Mouse (Mus musculus): ENCODE measurements around the gene Fam168b. TPM values are rescaled to one million over a fixed set of nuclear protein-coding genes. Genes with fewer than 3 reads are reported as not detected.

Fam168b gene
- 64.1 and 75.6 TPM in 2 replicates for polyA plus RNA-seq (2015; fragmentation: Nextera tagmentation; extraction: Ambion mirVana)

DNA sequence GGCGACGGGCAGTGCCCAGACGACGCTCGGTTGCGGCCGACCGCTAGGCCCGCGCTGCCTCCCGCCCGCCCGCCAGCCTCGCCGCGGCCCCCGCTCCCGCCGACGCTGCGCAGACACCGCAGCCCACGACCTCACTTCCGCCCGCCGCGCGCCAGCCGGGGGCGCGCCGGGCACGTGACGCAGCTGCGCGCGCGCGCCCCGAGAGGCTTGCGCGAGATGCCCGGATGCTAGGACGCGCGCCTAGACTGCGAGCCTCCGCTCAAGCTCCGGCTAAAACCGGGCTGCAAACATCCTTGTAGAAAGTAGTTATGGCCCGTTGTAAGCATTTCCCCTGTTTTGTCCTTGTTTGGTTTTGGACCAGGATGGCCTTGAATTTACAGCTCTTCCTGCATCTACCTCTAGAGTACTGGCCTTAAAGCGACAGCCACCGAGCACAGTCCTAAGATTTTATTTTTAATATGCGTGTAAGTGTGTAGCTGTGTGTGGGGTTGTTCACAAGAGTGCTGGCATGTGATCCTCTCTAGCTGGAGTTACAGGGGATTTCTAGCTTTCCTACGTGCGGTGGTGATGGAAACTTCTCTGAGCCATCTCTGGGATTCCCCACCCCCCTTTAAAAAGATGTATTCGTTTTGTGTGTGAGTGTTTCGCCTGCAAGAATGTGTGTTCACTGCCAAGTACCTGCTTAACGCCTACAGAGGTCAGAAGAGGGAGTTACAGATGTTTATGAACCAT, at the start of gene Fam168b:
Fam168b (minus strand) TSS at position 179 of the 732 bp plus-strand sequence.
- Histone ChIP-seq H3K4me3 (peak within 1 kb of the TSS; percentile 81), H3K9ac (peak within 1 kb of the TSS; percentile 90), H3K27me3 (no peaks in the 10 kb centered on the region), H3K27ac (peak within 1 kb of the TSS; percentile 99), H3K9me3 (no peaks in the 10 kb centered on the region), H3K36me3 (no peaks in the 10 kb centered on the region), H3K4me1 (peaks cover 24% of the 10 kb centered on the region), H3K4me2 (peak within 1 kb of the TSS; percentile 76)
- under 1% methylated on average over 52 of the region's 59 CpGs for WGBS
- ATAC-seq (ENCODE audit: insufficient number of reproducible peaks, low FRiP score, low TSS enrichment, low read depth) = peak; percentile 87

DNA sequence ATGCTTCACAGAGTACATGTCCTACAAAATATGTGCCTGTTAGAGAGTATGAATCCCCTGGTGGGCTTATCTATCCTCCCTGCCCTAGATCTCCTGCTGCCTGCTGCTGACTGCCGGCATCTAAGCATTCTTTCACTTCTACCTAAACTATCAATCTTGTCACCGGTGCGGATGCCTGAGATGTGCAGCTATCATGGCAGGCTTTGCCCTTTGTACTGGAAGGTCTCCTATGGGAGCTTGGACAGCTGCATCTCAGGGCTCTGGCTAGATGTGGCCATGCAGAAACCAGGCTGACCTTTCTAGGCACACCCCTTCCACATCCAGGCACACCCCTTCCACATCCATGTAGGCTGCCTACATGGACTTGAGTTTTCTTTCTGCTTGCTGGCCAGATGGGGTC, 49.6 kb upstream of the Fam168b start:
- no peaks in the 10 kb centered on the region for H3K4me1 ChIP-seq
- no peak for ATAC-seq (ENCODE audit: insufficient number of reproducible peaks, low FRiP score, low TSS enrichment, low read depth)
- no peak overlapping the region for H3K9ac ChIP-seq
- no peak overlapping the region for H3K4me3 ChIP-seq
- 59% methylated on average over 3 of the region's 3 CpGs for WGBS
- no peak overlapping the region for H3K4me2 ChIP-seq
- no peak overlapping the region for H3K27ac ChIP-seq
- peaks cover 8% of the 10 kb centered on the region for H3K27me3 ChIP-seq
- H3K36me3 ChIP-seq = no peaks in the 10 kb centered on the region
- no peaks in the 10 kb centered on the region for H3K9me3 ChIP-seq

DNA sequence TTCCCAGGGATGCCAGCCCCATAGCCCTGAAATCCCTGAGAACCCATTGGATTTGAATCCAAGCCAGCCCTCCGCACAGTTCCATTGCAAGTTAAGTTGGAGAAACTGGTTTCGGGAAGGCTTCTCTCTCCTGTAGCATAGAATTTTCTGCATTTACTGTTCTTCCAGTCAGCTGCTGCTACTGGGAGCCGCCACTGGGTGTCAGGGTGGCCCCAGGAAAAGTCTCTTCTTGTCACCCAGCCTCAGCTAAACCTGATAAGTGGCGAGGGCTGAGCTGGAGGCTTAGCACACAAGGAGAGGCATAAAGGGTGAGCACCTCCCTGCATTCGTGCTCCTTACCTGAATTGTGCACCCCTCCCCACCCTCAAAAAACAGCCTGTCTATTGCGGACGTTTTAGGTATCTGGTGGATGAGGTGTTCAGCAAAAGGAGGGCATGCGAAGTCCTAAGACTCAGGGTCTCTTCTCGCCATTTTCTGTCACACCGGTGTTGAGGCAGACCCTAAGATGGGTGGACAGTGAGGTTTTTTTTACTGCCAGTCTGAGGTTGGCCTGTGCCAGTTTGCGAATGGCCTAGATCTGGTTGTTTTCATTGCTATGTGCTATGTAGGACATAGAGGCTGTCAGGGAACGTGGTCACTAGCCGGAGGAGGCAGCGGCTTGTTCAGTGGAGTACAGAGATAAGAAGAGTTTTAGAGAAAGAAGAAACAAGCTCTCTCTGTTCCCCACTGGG, 48.9 kb upstream of the Fam168b start:
- Histone ChIP-seq H3K27ac (no peak overlapping the region), H3K9me3 (no peaks in the 10 kb centered on the region), H3K36me3 (no peaks in the 10 kb centered on the region), H3K4me3 (no peak overlapping the region), H3K4me1 (no peaks in the 10 kb centered on the region), H3K27me3 (peaks cover 8% of the 10 kb centered on the region), H3K4me2 (no peak overlapping the region), H3K9ac (no peak overlapping the region)
- ATAC-seq (ENCODE audit: insufficient number of reproducible peaks, low FRiP score, low TSS enrichment, low read depth) = no peak
- 51% methylated on average over 14 of the region's 14 CpGs for WGBS

DNA sequence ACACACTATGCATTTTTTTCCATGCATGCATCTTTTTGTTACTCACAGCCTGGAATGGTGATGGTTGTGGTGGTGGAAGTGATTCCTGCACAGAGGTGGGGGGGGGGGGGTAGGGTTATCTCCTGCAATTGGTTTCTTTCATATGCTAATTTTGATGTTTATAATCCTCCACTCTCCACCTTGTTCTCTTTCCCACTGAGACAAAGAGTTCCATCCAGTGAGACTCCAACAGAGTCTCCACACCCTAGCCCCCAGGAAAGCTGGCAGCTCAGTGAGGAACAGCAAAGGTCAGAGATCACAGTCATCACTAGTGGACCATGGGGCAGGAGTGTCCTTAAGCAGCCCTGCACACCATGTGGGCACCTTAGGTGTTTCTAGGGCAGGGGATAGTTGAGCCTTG, 40.9 kb upstream of the Fam168b start:
- no peaks in the 10 kb centered on the region for H3K9me3 ChIP-seq
- H3K27ac ChIP-seq = no peak overlapping the region
- no peaks in the 10 kb centered on the region for H3K27me3 ChIP-seq
- no peaks in the 10 kb centered on the region for H3K36me3 ChIP-seq
- H3K9ac ChIP-seq = no peak overlapping the region
- H3K4me2 ChIP-seq = no peak overlapping the region
- ATAC-seq (ENCODE audit: insufficient number of reproducible peaks, low FRiP score, low TSS enrichment, low read depth) = no peak
- no peaks in the 10 kb centered on the region for H3K4me1 ChIP-seq
- H3K4me3 ChIP-seq = no peak overlapping the region

DNA sequence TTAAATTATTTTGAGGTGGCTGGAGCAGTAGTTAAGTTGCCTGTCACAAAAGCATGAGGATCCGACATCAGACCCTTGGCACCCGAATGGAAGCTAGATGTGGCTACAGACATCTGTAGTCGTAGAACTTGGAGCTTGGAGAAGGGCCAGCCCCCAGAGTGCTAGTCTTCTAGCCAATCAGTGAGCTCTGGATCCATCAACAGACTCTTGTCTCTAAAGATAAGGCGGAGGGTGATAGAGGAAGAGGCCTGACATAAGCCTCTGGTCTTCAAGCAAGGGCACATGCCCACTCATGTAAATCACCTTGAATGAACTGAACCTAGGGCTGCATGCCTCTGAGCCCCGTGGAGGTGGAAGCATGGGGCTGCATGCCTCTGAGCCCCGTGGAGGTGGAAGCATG, 36.7 kb upstream of the Fam168b start:
- no peak overlapping the region for H3K4me3 ChIP-seq
- ATAC-seq (ENCODE audit: insufficient number of reproducible peaks, low FRiP score, low TSS enrichment, low read depth) = no peak
- no peaks in the 10 kb centered on the region for H3K27me3 ChIP-seq
- WGBS = 75% methylated on average over 6 of the region's 6 CpGs
- no peaks in the 10 kb centered on the region for H3K36me3 ChIP-seq
- no peak overlapping the region for H3K4me2 ChIP-seq
- no peaks in the 10 kb centered on the region for H3K4me1 ChIP-seq
- no peak overlapping the region for H3K9ac ChIP-seq
- H3K27ac ChIP-seq = no peak overlapping the region
- H3K9me3 ChIP-seq = no peaks in the 10 kb centered on the region

DNA sequence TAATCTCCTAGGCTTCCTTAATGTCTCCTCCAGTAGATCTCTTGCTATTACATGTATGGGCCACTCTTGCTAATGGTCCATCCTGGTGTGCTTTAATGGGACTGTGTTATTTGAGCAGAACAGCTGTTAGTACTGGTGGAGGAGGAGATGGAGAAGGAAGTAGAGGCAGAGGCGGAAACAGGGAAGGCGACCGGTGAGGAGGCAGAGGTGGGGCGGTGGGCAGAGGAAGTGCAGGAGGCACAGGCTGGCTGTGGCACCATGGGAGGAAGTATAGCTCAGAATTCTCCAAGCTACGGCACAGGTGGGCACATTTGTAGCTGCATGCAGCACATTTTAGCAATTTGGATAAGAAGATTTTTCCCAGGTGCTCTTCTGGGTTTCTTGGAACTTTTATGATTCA, 30.7 kb upstream of the Fam168b start:
- H3K27ac ChIP-seq = no peak overlapping the region
- peaks cover 3% of the 10 kb centered on the region; the same call in 1 of the 2 replicates for H3K36me3 ChIP-seq
- no peaks in the 10 kb centered on the region for H3K27me3 ChIP-seq
- H3K9me3 ChIP-seq = no peaks in the 10 kb centered on the region
- H3K4me1 ChIP-seq = no peaks in the 10 kb centered on the region
- H3K9ac ChIP-seq = no peak overlapping the region
- no peak for ATAC-seq (ENCODE audit: insufficient number of reproducible peaks, low FRiP score, low TSS enrichment, low read depth)
- 70% methylated on average over 5 of the region's 5 CpGs for WGBS
- H3K4me2 ChIP-seq = no peak overlapping the region
- no peak overlapping the region for H3K4me3 ChIP-seq

DNA sequence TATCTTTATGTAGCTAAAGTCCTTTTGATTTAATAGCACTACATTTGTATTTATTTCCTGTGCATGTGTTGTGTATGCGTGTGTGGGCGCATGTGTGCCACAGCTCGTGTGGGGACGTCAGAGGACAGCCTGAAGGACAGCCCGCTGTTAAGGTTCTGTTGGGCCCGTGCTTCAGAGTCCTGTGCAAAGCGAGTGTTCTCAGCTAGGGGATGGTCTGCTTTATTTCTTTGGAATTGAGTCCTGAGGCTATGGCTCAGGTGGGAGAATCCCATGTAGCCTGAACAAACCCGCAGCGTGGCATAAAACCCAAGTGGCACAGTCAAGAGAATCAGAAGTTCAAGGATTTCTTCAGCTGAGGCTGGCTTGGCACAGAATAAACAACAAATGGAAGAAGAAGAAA, 28.3 kb upstream of the Fam168b start:
- Histone ChIP-seq H3K36me3 (peaks cover 4% of the 10 kb centered on the region; the same call in 1 of the 2 replicates), H3K4me2 (no peak overlapping the region), H3K4me1 (no peaks in the 10 kb centered on the region), H3K9me3 (no peaks in the 10 kb centered on the region), H3K9ac (no peak overlapping the region), H3K4me3 (no peak overlapping the region), H3K27ac (no peak overlapping the region), H3K27me3 (no peaks in the 10 kb centered on the region)
- WGBS = 95% methylated on average over 9 of the region's 9 CpGs
- no peak for ATAC-seq (ENCODE audit: insufficient number of reproducible peaks, low FRiP score, low TSS enrichment, low read depth)

DNA sequence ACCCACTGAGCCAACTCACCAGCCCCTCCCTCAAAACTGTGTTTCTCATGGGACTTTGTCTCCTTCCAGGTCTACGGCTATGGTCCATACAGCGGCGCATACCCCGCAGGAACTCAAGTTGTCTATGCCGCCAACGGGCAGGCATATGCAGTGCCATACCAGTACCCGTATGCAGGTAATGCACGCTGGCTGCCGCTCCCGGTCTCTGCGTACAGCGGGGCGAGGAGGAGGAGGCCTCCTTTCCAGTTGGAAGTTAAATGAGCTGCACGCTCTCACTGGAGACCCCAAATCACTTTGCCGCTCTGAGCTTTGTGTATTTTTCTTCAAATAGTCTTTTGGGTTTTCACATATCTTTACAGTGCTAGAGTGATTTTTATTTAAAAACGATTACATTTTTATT, 26.4 kb upstream of the Fam168b start:
- H3K4me3 ChIP-seq = no peak overlapping the region
- H3K27me3 ChIP-seq = no peaks in the 10 kb centered on the region
- no peak overlapping the region for H3K27ac ChIP-seq
- no peak for ATAC-seq (ENCODE audit: insufficient number of reproducible peaks, low FRiP score, low TSS enrichment, low read depth)
- no peaks in the 10 kb centered on the region for H3K4me1 ChIP-seq
- H3K4me2 ChIP-seq = no peak overlapping the region
- no peak overlapping the region for H3K9ac ChIP-seq
- 96% methylated on average over 16 of the region's 16 CpGs for WGBS
- H3K36me3 ChIP-seq = peaks cover 9% of the 10 kb centered on the region; the same call in 1 of the 2 replicates
- H3K9me3 ChIP-seq = no peaks in the 10 kb centered on the region

DNA sequence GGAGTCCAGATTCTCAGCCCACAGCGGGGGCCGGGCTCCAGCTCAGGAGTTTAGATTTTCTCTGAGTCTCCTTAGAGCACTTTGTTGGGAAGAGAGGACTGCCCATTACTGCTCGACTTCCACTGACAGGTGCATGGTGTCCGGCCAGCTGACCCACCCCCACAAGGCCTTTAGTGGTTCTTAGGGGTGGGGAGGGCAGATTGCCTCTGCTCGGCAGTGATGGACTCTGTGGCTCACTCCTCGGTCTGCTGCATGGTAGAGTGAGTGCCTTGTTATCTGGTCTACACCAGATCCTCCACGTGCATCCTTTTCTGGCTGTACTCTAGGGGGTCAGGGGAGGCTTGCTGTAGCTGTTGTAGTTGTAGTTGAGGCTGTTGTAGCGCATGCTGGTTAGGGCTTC, 25.5 kb upstream of the Fam168b start:
- H3K4me1 ChIP-seq = no peaks in the 10 kb centered on the region
- no peak overlapping the region for H3K27ac ChIP-seq
- no peaks in the 10 kb centered on the region for H3K27me3 ChIP-seq
- H3K9ac ChIP-seq = no peak overlapping the region
- no peaks in the 10 kb centered on the region for H3K9me3 ChIP-seq
- no peak overlapping the region for H3K4me3 ChIP-seq
- WGBS = 94% methylated on average over 8 of the region's 8 CpGs
- peaks cover 11% of the 10 kb centered on the region; the same call in 1 of the 2 replicates for H3K36me3 ChIP-seq
- no peak for ATAC-seq (ENCODE audit: insufficient number of reproducible peaks, low FRiP score, low TSS enrichment, low read depth)
- no peak overlapping the region for H3K4me2 ChIP-seq

DNA sequence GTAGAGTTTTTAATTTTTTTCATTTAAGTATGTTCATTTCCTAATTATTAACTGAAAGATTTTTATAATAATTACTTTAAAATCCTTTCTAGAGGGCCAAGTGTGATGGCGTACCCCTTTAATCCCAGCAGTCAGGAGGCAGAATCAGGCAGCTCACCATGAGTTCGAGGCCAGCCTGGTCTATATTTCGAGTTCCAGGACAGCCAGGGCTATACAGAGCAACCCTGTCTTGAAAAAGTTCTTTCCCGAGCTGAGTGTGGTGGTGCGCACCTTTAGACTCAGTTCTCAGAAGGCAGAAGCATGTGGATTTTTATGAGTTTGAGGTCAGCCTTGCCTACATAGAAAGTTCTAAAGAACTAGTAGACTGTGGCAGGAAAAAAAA, 24.7 kb upstream of the Fam168b start:
- Histone ChIP-seq H3K4me1 (no peaks in the 10 kb centered on the region), H3K4me2 (no peak overlapping the region), H3K9ac (no peak overlapping the region), H3K36me3 (peaks cover 16% of the 10 kb centered on the region), H3K4me3 (no peak overlapping the region), H3K27me3 (no peaks in the 10 kb centered on the region), H3K9me3 (no peaks in the 10 kb centered on the region), H3K27ac (no peak overlapping the region)
- 91% methylated on average over 5 of the region's 5 CpGs for WGBS
- ATAC-seq (ENCODE audit: insufficient number of reproducible peaks, low FRiP score, low TSS enrichment, low read depth) = no peak

DNA sequence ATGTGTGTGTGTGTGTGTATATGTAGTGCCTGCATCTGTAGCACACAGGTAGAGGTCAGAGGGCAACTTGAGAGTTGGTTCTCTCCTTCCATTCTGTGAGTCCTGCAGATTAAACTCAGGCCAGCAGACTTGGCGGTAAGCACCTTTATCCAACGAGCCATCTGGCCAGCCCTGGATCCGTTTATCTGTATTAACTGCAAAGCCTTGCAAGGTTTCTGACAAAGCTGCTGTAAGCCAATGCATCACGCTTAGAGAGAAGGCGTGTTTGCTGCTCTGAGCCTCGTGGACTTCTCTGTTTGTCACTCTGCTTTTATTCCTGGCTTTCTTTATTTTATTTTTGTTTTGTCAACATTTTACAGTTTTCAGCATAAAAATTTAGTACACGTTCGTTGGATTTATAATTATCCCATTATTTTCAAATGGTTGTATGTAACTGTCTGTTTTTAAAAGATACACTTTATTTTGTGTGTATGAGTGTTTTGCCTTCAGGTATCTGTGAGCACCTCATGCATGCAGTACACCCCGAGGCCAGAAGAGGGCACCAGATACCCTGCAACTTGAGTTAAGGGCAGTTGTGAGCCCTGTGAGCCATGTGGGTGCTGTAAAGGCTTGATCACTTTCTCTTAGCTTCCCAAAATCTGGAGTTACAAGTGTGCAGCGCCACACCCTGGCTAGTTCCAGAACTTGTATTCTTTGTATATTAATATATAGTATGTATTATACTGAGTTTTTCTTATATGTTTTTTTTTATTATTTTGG, 24.1 kb upstream of the Fam168b start:
- H3K4me3 ChIP-seq = no peak overlapping the region
- 62% methylated on average over 10 of the region's 10 CpGs for WGBS
- H3K27me3 ChIP-seq = no peaks in the 10 kb centered on the region
- H3K4me1 ChIP-seq = no peaks in the 10 kb centered on the region
- no peak overlapping the region for H3K4me2 ChIP-seq
- no peaks in the 10 kb centered on the region for H3K9me3 ChIP-seq
- ATAC-seq (ENCODE audit: insufficient number of reproducible peaks, low FRiP score, low TSS enrichment, low read depth) = no peak
- no peak overlapping the region for H3K9ac ChIP-seq
- H3K36me3 ChIP-seq = peaks cover 16% of the 10 kb centered on the region
- H3K27ac ChIP-seq = no peak overlapping the region

DNA sequence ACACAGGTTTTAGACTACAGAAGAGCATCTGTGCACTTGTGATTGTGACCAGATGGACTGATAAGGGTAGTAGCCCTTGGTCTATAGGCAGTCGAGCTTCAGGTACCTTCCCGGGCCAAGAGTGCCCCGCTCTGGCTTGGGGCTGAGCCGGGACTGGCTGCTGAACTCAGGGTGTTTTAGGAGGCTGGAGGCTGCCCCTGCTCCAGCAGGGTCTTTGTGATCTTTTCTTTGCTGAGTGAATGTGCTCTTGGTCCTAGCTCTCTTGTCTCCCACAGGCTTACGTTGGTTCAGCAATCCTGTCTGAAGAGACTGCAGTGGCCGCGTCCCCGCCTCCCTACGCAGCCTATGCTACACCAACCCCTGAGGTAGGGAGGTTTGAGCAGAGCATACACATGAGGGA, 23.0 kb upstream of the Fam168b start:
- H3K36me3 ChIP-seq = peaks cover 16% of the 10 kb centered on the region
- no peak overlapping the region for H3K4me2 ChIP-seq
- H3K9me3 ChIP-seq = no peaks in the 10 kb centered on the region
- no peak overlapping the region for H3K4me3 ChIP-seq
- WGBS = 89% methylated on average over 9 of the region's 9 CpGs
- no peak for ATAC-seq (ENCODE audit: insufficient number of reproducible peaks, low FRiP score, low TSS enrichment, low read depth)
- no peak overlapping the region for H3K27ac ChIP-seq
- no peaks in the 10 kb centered on the region for H3K4me1 ChIP-seq
- H3K27me3 ChIP-seq = no peaks in the 10 kb centered on the region
- no peak overlapping the region for H3K9ac ChIP-seq

All from limb, embryonic 15.5 days (tissue).